Mouse (Mus musculus) lung, embryonic 14.5 days (tissue): Measurements from ENCODE around the gene Tpte. TPM values are rescaled to one million over a fixed set of nuclear protein-coding genes. Genes with fewer than 3 reads are reported as not detected.

ENCODE experiments used
- ATAC-seq: fragments of 200-750 bp; cut with Nextera tagmentation; 2 replicates; pipeline ENCODE4 v1.8.0; 2017; ENCODE audit warnings: mild to moderate bottlenecking, moderate TSS enrichment, moderate library complexity; ENCODE audit not compliant: insufficient read depth
- DNase-seq: peaks from one replicate; pipeline ENCODE4 v3.0.0-alpha.2; 2015
- H3K27ac ChIP-seq: fragments of 300-500 bp; sonication (generic); 2 replicates; pipeline ENCODE4 v1.5.1; 2014; ENCODE audit warnings: low read depth, mild to moderate bottlenecking, moderate library complexity
- H3K27me3 ChIP-seq: fragments of 300-500 bp; sonication (generic); 2 replicates; pipeline ENCODE4 v1.6.1; 2014; ENCODE audit warnings: low read length, control low read depth; ENCODE audit not compliant: insufficient read depth
- H3K36me3 ChIP-seq: fragments of 300-500 bp; sonication (generic); 2 replicates; pipeline ENCODE4 v1.6.1; 2014; ENCODE audit warnings: control low read depth; ENCODE audit not compliant: insufficient read depth
- H3K4me1 ChIP-seq: fragments of 300-500 bp; sonication (generic); 2 replicates; pipeline ENCODE4 v1.6.1; 2014; ENCODE audit warnings: antibody characterized with exemption, control low read depth; ENCODE audit not compliant: insufficient read depth
- H3K4me2 ChIP-seq: fragments of 300-500 bp; sonication (generic); 2 replicates; pipeline ENCODE4 v1.6.1; 2014; ENCODE audit warnings: mild to moderate bottlenecking
- H3K4me3 ChIP-seq: fragments of 300-500 bp; sonication (generic); 2 replicates; pipeline ENCODE4 v1.5.1; 2014; ENCODE audit warnings: low read depth, low read length
- H3K9ac ChIP-seq: fragments of 300-500 bp; sonication (generic); 2 replicates; pipeline ENCODE4 v1.6.1; 2014
- H3K9me3 ChIP-seq: fragments of 300-500 bp; sonication (generic); 2 replicates; pipeline ENCODE4 v1.6.1; 2016; ENCODE audit warnings: low read depth, low read length, control low read depth
- CTCF ChIP-seq: IDR thresholded peaks from 2 replicates; pipeline ENCODE4 v1.5.1; 2016; ENCODE audit warnings: antibody characterized with exemption, low read depth
- WGBS: fragments of 180-500 bp; shearing (Covaris S2); extraction: QIAGEN DNeasy Blood & Tissue Kit; methylation state at CpG from one replicate; pipeline ENCODE4 v1.1.7; 2014; 5-methylcytosine and 5-hydroxymethylcytosine counted together
- polyA plus RNA-seq: library from polyadenylated mRNA; unstranded; fragments of >200 nt; fragmentation: Nextera tagmentation; extraction: Ambion mirVana; gene quantifications from 2 replicates; pipeline ENCODE4 v1.2.1, GENCODE M21; 2014

The Tpte gene
- polyA plus RNA-seq, 1 experiment from 2014 or later, result not detected

DNA sequence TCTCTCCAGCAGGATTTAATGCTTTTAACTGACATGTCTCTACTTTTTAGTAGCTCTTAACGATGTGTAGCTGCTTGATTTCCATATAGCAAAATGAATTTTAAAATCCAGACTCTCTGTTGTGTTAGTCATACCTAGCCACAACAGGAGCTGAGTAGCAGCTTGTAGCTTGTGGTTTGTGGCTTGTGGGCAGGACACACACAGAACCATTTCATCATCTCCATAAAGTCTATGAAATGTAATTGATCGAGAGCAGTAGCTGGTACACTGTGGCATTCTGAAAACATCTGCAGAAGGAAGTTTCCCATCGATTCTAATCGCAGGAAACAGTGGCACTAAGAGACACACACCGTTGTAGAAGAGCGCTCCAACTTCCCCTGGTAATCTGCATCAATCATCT lies 122.5 kb downstream of the Tpte start:
- 69% methylated on average over 6 of the region's 6 CpGs for WGBS
- ATAC-seq, result no peak

DNA sequence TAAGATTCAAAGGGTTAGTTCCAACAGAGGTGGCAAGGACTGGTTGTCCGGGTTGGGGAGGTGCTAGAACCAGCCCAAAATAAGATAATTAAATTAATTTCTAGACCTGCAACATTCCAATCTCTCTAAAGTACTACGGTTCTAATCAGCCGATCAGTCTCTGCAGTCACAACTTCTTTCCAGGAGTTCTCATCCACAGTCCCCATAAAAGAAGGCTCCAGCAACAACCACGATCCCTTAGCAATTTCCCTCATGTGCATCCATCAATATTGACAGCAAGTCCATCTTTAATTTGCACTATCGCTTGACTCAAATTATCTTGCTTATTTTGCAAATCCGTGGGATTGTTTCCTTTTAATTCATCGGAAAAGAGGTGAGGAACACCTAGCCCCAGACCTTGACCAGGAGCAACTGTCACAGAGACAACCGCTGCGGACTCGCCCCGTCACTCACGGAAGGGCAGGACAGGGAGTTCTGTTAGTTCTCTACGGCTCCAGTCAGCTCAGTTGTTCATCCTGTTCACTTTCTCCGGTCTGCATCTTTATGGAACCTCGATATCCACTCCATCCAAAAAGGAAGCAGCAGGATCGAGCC lies 127.5 kb downstream of the Tpte start:
- Histone ChIP-seq H3K9ac (peak overlapping the region; percentile 88), H3K4me2 (peak overlapping the region; percentile 94), H3K4me3 (peak overlapping the region; percentile 74), H3K9me3 (no peaks in the 10 kb centered on the region), H3K36me3 (peaks cover 11% of the 10 kb centered on the region), H3K27me3 (no peaks in the 10 kb centered on the region), H3K4me1 (peaks cover 3% of the 10 kb centered on the region; the same call in 1 of the 2 replicates), H3K27ac (peak overlapping the region; percentile 68; the same call in 1 of the 2 replicates)
- TF ChIP-seq CTCF, result no peak
- DNase-seq (no peak), ATAC-seq (peak; percentile 42)
- WGBS, result 16% methylated on average over 16 of the region's 16 CpGs

More for the DNA sequence above, 122.5 kb downstream of the Tpte start:
- Histone ChIP-seq H3K9me3 (no peaks in the 10 kb centered on the region), H3K4me1 (no peaks in the 10 kb centered on the region; the same call in 1 of the 2 replicates), H3K36me3 (no peaks in the 10 kb centered on the region), H3K4me3 (no peak overlapping the region), H3K27ac (no peak overlapping the region), H3K4me2 (no peak overlapping the region), H3K9ac (no peak overlapping the region), H3K27me3 (no peaks in the 10 kb centered on the region)
- no peak for DNase-seq
- no peak for TF ChIP-seq CTCF

DNA sequence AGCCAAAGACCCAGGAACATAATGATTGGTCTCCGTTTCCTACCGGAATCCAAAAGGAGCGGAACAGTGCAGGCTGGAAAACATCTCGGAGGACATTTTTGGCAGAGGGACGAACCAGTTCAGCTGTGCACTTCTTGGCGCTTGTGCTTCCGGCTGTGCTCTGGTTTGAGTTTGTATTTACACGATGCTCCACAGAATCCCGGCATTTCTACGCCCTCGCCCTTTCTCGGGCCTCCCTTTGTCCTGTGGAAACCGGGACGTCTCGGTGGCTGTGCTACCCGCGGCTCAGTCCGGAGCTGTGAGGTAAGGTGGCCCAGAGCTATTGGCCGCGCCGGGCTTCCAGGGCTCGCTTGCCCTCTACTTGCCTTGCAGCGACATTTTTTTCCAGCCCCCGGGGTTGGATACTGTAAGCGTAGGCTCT lies 128.1 kb downstream of the Tpte start, which contains the start of gene Mrps31:
Gene Mrps31 (plus strand): TSS at position 80 of the 421 bp plus-strand sequence.
- peak within 1 kb of the TSS; percentile 88 for H3K9ac ChIP-seq
- DNase-seq, result peak; percentile 95
- no peaks in the 10 kb centered on the region for H3K9me3 ChIP-seq
- WGBS, result under 1% methylated on average over 25 of the region's 25 CpGs
- peak; percentile 92 for ATAC-seq
- H3K4me1 ChIP-seq, result peaks cover 3% of the 10 kb centered on the region; the same call in 1 of the 2 replicates
- peak within 1 kb of the TSS; percentile 74 for H3K4me3 ChIP-seq
- H3K27me3 ChIP-seq, result no peaks in the 10 kb centered on the region
- peaks cover 16% of the 10 kb centered on the region for H3K36me3 ChIP-seq
- no peak for TF ChIP-seq CTCF
- H3K4me2 ChIP-seq, result peak within 1 kb of the TSS; percentile 94
- H3K27ac ChIP-seq, result peak within 1 kb of the TSS; percentile 68

DNA sequence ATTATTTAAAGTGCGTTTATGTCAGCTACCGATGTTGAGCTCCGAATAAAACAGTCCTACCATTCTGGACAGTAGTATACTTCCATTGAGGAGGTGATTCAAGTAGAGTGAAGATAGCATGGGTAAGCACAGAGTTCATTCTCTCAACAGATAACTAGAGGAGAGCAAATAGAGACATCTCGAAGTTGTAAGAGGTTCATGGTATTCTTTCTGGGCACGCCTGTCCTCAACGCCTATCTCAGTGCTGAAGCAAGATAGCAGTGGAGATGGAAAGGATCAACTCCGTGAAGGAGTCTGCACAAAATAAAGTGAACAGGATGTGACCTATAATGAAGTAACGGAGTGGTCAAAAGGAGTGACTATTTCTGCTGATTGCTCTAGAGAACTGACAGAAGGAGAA lies 128.7 kb downstream of the Tpte start:
- Histone ChIP-seq H3K27me3 (no peaks in the 10 kb centered on the region), H3K9ac (peak overlapping the region; percentile 88), H3K4me2 (peak overlapping the region; percentile 94), H3K4me1 (peaks cover 3% of the 10 kb centered on the region; the same call in 1 of the 2 replicates), H3K36me3 (peaks cover 20% of the 10 kb centered on the region), H3K9me3 (no peaks in the 10 kb centered on the region), H3K27ac (peak overlapping the region; percentile 68; the same call in 1 of the 2 replicates), H3K4me3 (peak overlapping the region; percentile 74)
- ATAC-seq, result no peak
- DNase-seq, result no peak
- 16% methylated on average over 8 of the region's 8 CpGs for WGBS
- TF ChIP-seq CTCF, result no peak

Other genes with a start within 250 kb of the Tpte start
- gene Atp7b, start 223.1 kb upstream of the Tpte start, polyA plus RNA-seq, result 1.9 and 2.2 TPM in 2 replicates
- gene Alg11, start 222.7 kb upstream of the Tpte start, polyA plus RNA-seq, result 27.6 and 34.4 TPM in 2 replicates
- gene Nek5, start 158.4 kb upstream of the Tpte start, polyA plus RNA-seq, result 0.26 and 0.27 TPM in 2 replicates
- 5.9 and 6.3 TPM in 2 replicates for gene Nek3, start 117.0 kb upstream of the Tpte start, polyA plus RNA-seq
- gene Ckap2, start 97.6 kb upstream of the Tpte start, polyA plus RNA-seq, result 65.5 and 68.2 TPM in 2 replicates
- gene Vps36, start 90.6 kb upstream of the Tpte start, polyA plus RNA-seq, result 52.1 and 55.6 TPM in 2 replicates
- 32.5 and 33.6 TPM in 2 replicates for gene Thsd1, start 56.1 kb upstream of the Tpte start, polyA plus RNA-seq
- 21.2 and 23.9 TPM in 2 replicates for gene Slc25a15, start 115.2 kb downstream of the Tpte start, polyA plus RNA-seq
- 36.8 and 36.9 TPM in 2 replicates for gene Mrps31, start 127.9 kb downstream of the Tpte start, polyA plus RNA-seq